Mouse (Mus musculus) erythroblast, embryonic 14.5 days (primary cell): ENCODE measurements around the gene Sat2.

Source experiments
- GATA1 ChIP-seq: IDR thresholded peaks from 2 replicates; pipeline ENCODE4 v1.6.1; 2012; ENCODE audit warnings: low read length, inconsistent platforms, mixed read lengths
- TAL1 ChIP-seq: IDR thresholded peaks from 3 replicates; pipeline ENCODE4 v1.6.1; 2012; ENCODE audit warnings: low read length, inconsistent platforms, mixed read lengths

DNA sequence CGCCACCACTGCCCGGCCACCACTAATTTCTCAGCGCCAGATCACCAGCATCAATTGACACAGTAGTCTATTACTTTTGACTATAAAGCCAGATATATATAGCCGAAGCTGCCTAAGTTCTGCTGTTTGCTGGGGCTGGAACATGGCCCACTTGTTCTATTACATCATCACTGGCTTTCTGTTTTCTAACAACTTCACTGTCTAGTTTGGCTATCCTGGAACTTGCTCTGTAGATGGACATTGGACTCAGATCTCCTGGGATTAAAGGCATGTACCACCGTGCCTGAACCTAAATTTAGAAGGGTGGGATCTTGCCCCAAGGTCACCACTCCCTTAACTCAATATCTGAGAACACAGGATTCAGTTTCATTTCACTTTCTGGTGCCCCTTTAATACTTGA lies 24.0 kb downstream of the Sat2 start:
- TF ChIP-seq TAL1: no peak
- TF ChIP-seq GATA1: no peak
